Mouse (Mus musculus) hindbrain, embryonic 10.5 days (tissue): ENCODE results near the gene Arsg. TPM values are rescaled to one million over a fixed set of nuclear protein-coding genes. Genes with fewer than 3 reads are reported as not detected.

ENCODE experiments used
- DNase-seq: peaks from one replicate; pipeline ENCODE4 v3.0.0-alpha.2; 2017; ENCODE audit warnings: low spot score
- H3K27ac ChIP-seq: fragments of 300-500 bp; sonication (generic); 2 replicates; pipeline ENCODE4 v1.5.1; 2016; ENCODE audit warnings: mild to moderate bottlenecking, moderate library complexity
- H3K27me3 ChIP-seq: fragments of 300-500 bp; sonication (generic); 2 replicates; pipeline ENCODE4 v1.6.1; 2016; ENCODE audit warnings: mild to moderate bottlenecking; ENCODE audit not compliant: poor library complexity, insufficient read depth, severe bottlenecking
- H3K36me3 ChIP-seq: fragments of 300-500 bp; sonication (generic); 2 replicates; pipeline ENCODE4 v1.6.1; 2016; ENCODE audit warnings: mild to moderate bottlenecking, moderate library complexity
- H3K4me1 ChIP-seq: fragments of 300-500 bp; sonication (generic); replicated peaks from 2 replicates; pipeline ENCODE4 v1.6.1; 2016; ENCODE audit warnings: mild to moderate bottlenecking
- H3K4me3 ChIP-seq: fragments of 300-500 bp; sonication (generic); 2 replicates; pipeline ENCODE4 v1.5.1; 2016; ENCODE audit warnings: mild to moderate bottlenecking, moderate library complexity
- H3K9me3 ChIP-seq: fragments of 300-500 bp; sonication (generic); 2 replicates; pipeline ENCODE4 v1.6.1; 2016; ENCODE audit warnings: mild to moderate bottlenecking, moderate library complexity
- WGBS: fragments of 180-500 bp; shearing (Covaris S2); methylation state at CpG from one replicate; pipeline ENCODE4 v1.1.7; 2016; 5-methylcytosine and 5-hydroxymethylcytosine counted together
- polyA plus RNA-seq: library from polyadenylated mRNA; unstranded; fragments of >200 nt; fragmentation: Nextera tagmentation; extraction: Ambion mirVana; gene quantifications from 2 replicates; pipeline ENCODE4 v1.2.1, GENCODE M21; 2016

The Arsg gene
- polyA plus RNA-seq, 1 experiment from 2014 or later, result 3.8 TPM

- DNase-seq, result no peak
- no peak overlapping the region for H3K4me3 ChIP-seq
- H3K9me3 ChIP-seq, result no peaks in the 10 kb centered on the region
- H3K4me1 ChIP-seq, result no peaks in the 10 kb centered on the region; the same call in 1 of the 2 replicates
- H3K36me3 ChIP-seq, result no peaks in the 10 kb centered on the region
- no peak overlapping the region for H3K27ac ChIP-seq
- WGBS, result 91% methylated on average over 4 of the region's 4 CpGs
- no peaks in the 10 kb centered on the region for H3K27me3 ChIP-seq
These were observed 90.5 kb downstream of the Arsg start for GRCm38 (mm10) chr11:109563708-109564107.

GRCm38 (mm10) chr11:109564466-109565214, 91.5 kb downstream of the Arsg start:
- DNase-seq, result no peak

GRCm38 (mm10) chr11:109569007-109569618, 95.9 kb downstream of the Arsg start:
- no peaks in the 10 kb centered on the region for H3K9me3 ChIP-seq
- H3K4me3 ChIP-seq, result no peak overlapping the region
- H3K36me3 ChIP-seq, result no peaks in the 10 kb centered on the region
- H3K27ac ChIP-seq, result no peak overlapping the region
- 70% methylated on average over 12 of the region's 12 CpGs for WGBS
- no peak for DNase-seq
- no peaks in the 10 kb centered on the region for H3K27me3 ChIP-seq
- H3K4me1 ChIP-seq, result no peaks in the 10 kb centered on the region

More at GRCm38 (mm10) chr11:109564466-109565214, 91.5 kb downstream of the Arsg start:
- no peaks in the 10 kb centered on the region for H3K36me3 ChIP-seq
- no peak overlapping the region for H3K4me3 ChIP-seq
- H3K4me1 ChIP-seq, result no peaks in the 10 kb centered on the region; the same call in 1 of the 2 replicates
- no peaks in the 10 kb centered on the region for H3K27me3 ChIP-seq
- no peaks in the 10 kb centered on the region for H3K9me3 ChIP-seq
- no peak overlapping the region for H3K27ac ChIP-seq
- WGBS, result 90% methylated on average over 15 of the region's 15 CpGs

GRCm38 (mm10) chr11:109569809-109570208, 96.6 kb downstream of the Arsg start:
- H3K4me3 ChIP-seq, result no peak overlapping the region
- H3K27ac ChIP-seq, result no peak overlapping the region
- DNase-seq, result no peak
- no peaks in the 10 kb centered on the region for H3K9me3 ChIP-seq
- H3K4me1 ChIP-seq, result no peaks in the 10 kb centered on the region
- no peaks in the 10 kb centered on the region for H3K36me3 ChIP-seq
- H3K27me3 ChIP-seq, result no peaks in the 10 kb centered on the region
- 75% methylated on average over 7 of the region's 7 CpGs for WGBS

GRCm38 (mm10) chr11:109572051-109572450, 98.9 kb downstream of the Arsg start:
- H3K36me3 ChIP-seq, result no peaks in the 10 kb centered on the region
- H3K4me3 ChIP-seq, result no peak overlapping the region
- H3K27me3 ChIP-seq, result no peaks in the 10 kb centered on the region
- no peaks in the 10 kb centered on the region for H3K4me1 ChIP-seq
- no peak for DNase-seq
- WGBS, result 86% methylated on average over 11 of the region's 11 CpGs
- H3K9me3 ChIP-seq, result no peaks in the 10 kb centered on the region
- no peak overlapping the region for H3K27ac ChIP-seq

GRCm38 (mm10) chr11:109574604-109575003, 101.4 kb downstream of the Arsg start:
- H3K27ac ChIP-seq, result no peak overlapping the region
- H3K4me3 ChIP-seq, result no peak overlapping the region
- peaks cover 3% of the 10 kb centered on the region; the same call in 1 of the 2 replicates for H3K36me3 ChIP-seq
- no peaks in the 10 kb centered on the region for H3K9me3 ChIP-seq
- no peaks in the 10 kb centered on the region for H3K4me1 ChIP-seq
- WGBS, result 94% methylated on average over 2 of the region's 2 CpGs
- DNase-seq, result no peak
- no peaks in the 10 kb centered on the region for H3K27me3 ChIP-seq

- DNase-seq, result no peak
- Histone ChIP-seq H3K4me3 (no peak overlapping the region), H3K9me3 (no peaks in the 10 kb centered on the region), H3K27me3 (no peaks in the 10 kb centered on the region), H3K4me1 (0 out of 2 replicates have a peak, but pooled peaks cover under 1% of the 10 kb centered on the region), H3K36me3 (peaks cover 3% of the 10 kb centered on the region; the same call in 1 of the 2 replicates), H3K27ac (no peak overlapping the region)
- WGBS, result 90% methylated on average over 6 of the region's 6 CpGs
These were observed 102.7 kb downstream of the Arsg start for GRCm38 (mm10) chr11:109575832-109576231.

GRCm38 (mm10) chr11:109578536-109578935, 105.4 kb downstream of the Arsg start:
- H3K27ac ChIP-seq, result no peak overlapping the region
- H3K36me3 ChIP-seq, result peaks cover 3% of the 10 kb centered on the region; the same call in 1 of the 2 replicates
- WGBS, result 85% methylated on average over 3 of the region's 3 CpGs
- H3K27me3 ChIP-seq, result no peaks in the 10 kb centered on the region
- no peak overlapping the region for H3K4me3 ChIP-seq
- peaks cover 25% of the 10 kb centered on the region for H3K4me1 ChIP-seq
- DNase-seq, result no peak
- H3K9me3 ChIP-seq, result no peaks in the 10 kb centered on the region

- H3K27me3 ChIP-seq, result no peaks in the 10 kb centered on the region
- no peak for DNase-seq
- H3K4me3 ChIP-seq, result no peak overlapping the region
- H3K36me3 ChIP-seq, result peaks cover 3% of the 10 kb centered on the region; the same call in 1 of the 2 replicates
- H3K9me3 ChIP-seq, result no peaks in the 10 kb centered on the region
- H3K4me1 ChIP-seq, result peaks cover 35% of the 10 kb centered on the region
- H3K27ac ChIP-seq, result no peak overlapping the region
- WGBS, result 86% methylated on average over 9 of the region's 9 CpGs
These were observed 106.8 kb downstream of the Arsg start for GRCm38 (mm10) chr11:109579999-109580398.

- no peak for DNase-seq
- H3K27me3 ChIP-seq, result no peaks in the 10 kb centered on the region
- H3K36me3 ChIP-seq, result peaks cover 3% of the 10 kb centered on the region; the same call in 1 of the 2 replicates
- H3K27ac ChIP-seq, result peak overlapping the region; percentile 47; the same call in 1 of the 2 replicates
- H3K9me3 ChIP-seq, result no peaks in the 10 kb centered on the region
- H3K4me1 ChIP-seq, result peaks cover 38% of the 10 kb centered on the region
- no peak overlapping the region for H3K4me3 ChIP-seq
- WGBS, result 80% methylated on average over 14 of the region's 14 CpGs
These were observed 110.8 kb downstream of the Arsg start for GRCm38 (mm10) chr11:109583986-109584385.

GRCm38 (mm10) chr11:109584843-109585713, 111.9 kb downstream of the Arsg start:
- H3K27ac ChIP-seq, result peak overlapping the region; percentile 47; the same call in 1 of the 2 replicates
- peaks cover 38% of the 10 kb centered on the region for H3K4me1 ChIP-seq
- H3K4me3 ChIP-seq, result no peak overlapping the region
- H3K36me3 ChIP-seq, result no peaks in the 10 kb centered on the region
- no peaks in the 10 kb centered on the region for H3K9me3 ChIP-seq
- WGBS, result 47% methylated on average over 11 of the region's 11 CpGs
- H3K27me3 ChIP-seq, result no peaks in the 10 kb centered on the region
- DNase-seq, result peak; percentile 72

GRCm38 (mm10) chr11:109586424-109586823, 113.2 kb downstream of the Arsg start:
- H3K9me3 ChIP-seq, result no peaks in the 10 kb centered on the region
- no peak for DNase-seq
- H3K36me3 ChIP-seq, result no peaks in the 10 kb centered on the region
- 85% methylated on average over 2 of the region's 2 CpGs for WGBS
- no peak overlapping the region for H3K27ac ChIP-seq
- peaks cover 32% of the 10 kb centered on the region for H3K4me1 ChIP-seq
- no peaks in the 10 kb centered on the region for H3K27me3 ChIP-seq
- no peak overlapping the region for H3K4me3 ChIP-seq
